Mouse (Mus musculus): ENCODE measurements around the gene Limch1. TPM values are rescaled to one million over a fixed set of nuclear protein-coding genes. Genes with fewer than 3 reads are reported as not detected.

The Limch1 gene
- polyA plus RNA-seq, 1 experiment from 2014 or later: 58.6 TPM

- WGBS: 41% methylated on average over 19 of the region's 19 CpGs
- DNase-seq (ENCODE audit: low spot score) (no peak), ATAC-seq (ENCODE audit: low FRiP score) (no peak)
- H3K27ac ChIP-seq: peak overlapping the region; percentile 72; the same call in 1 of the 2 replicates
- H3K9me3 ChIP-seq (ENCODE audit: control insufficient read depth, low read length): no peaks in the 10 kb centered on the region
- H3K27me3 ChIP-seq (ENCODE audit: control insufficient read depth, insufficient read depth, low read length): no peaks in the 10 kb centered on the region
- H3K4me2 ChIP-seq (replicated peaks): peak overlapping the region; percentile 54
- H3K4me1 ChIP-seq (replicated peaks; ENCODE audit: control insufficient read depth, insufficient read depth, low read length): peaks cover 33% of the 10 kb centered on the region
- H3K9ac ChIP-seq: peak overlapping the region; percentile 50; the same call in 1 of the 2 replicates
- no peaks in the 10 kb centered on the region for H3K36me3 ChIP-seq (replicated peaks; ENCODE audit: control insufficient read depth, insufficient read depth)
- H3K4me3 ChIP-seq (replicated peaks; ENCODE audit: low read length): peak overlapping the region; percentile 14; the same call in 1 of the 2 replicates
Measured at GRCm38 (mm10) chr5:66968925-66969711, 223.5 kb downstream of the Limch1 start.

- WGBS: 84% methylated on average over 8 of the region's 8 CpGs
- DNase-seq (ENCODE audit: low spot score) (no peak), ATAC-seq (ENCODE audit: low FRiP score) (no peak)
- Histone ChIP-seq H3K4me2 (replicated peaks) (no peak overlapping the region), H3K27me3 (ENCODE audit: control insufficient read depth, insufficient read depth, low read length) (no peaks in the 10 kb centered on the region), H3K4me1 (replicated peaks; ENCODE audit: control insufficient read depth, insufficient read depth, low read length) (peaks cover 5% of the 10 kb centered on the region; the same call in 1 of the 2 replicates), H3K36me3 (replicated peaks; ENCODE audit: control insufficient read depth, insufficient read depth) (peaks cover 3% of the 10 kb centered on the region; the same call in 1 of the 2 replicates), H3K4me3 (replicated peaks; ENCODE audit: low read length) (no peak overlapping the region), H3K9ac (no peak overlapping the region), H3K27ac (no peak overlapping the region), H3K9me3 (ENCODE audit: control insufficient read depth, low read length) (no peaks in the 10 kb centered on the region)
Measured at GRCm38 (mm10) chr5:66975621-66976020, 230.0 kb downstream of the Limch1 start.

- peaks cover 3% of the 10 kb centered on the region; the same call in 1 of the 2 replicates for H3K36me3 ChIP-seq (replicated peaks; ENCODE audit: control insufficient read depth, insufficient read depth)
- H3K4me1 ChIP-seq (replicated peaks; ENCODE audit: control insufficient read depth, insufficient read depth, low read length): peaks cover 5% of the 10 kb centered on the region; the same call in 1 of the 2 replicates
- 46% methylated on average over 19 of the region's 19 CpGs for WGBS
- no peak for DNase-seq (ENCODE audit: low spot score)
- H3K27me3 ChIP-seq (ENCODE audit: control insufficient read depth, insufficient read depth, low read length): no peaks in the 10 kb centered on the region
- ATAC-seq (ENCODE audit: low FRiP score): peak; percentile 70
- H3K9ac ChIP-seq: no peak overlapping the region
- no peaks in the 10 kb centered on the region for H3K9me3 ChIP-seq (ENCODE audit: control insufficient read depth, low read length)
- no peak overlapping the region; the same call in 1 of the 2 replicates for H3K4me2 ChIP-seq (replicated peaks)
- H3K27ac ChIP-seq: peak overlapping the region; percentile 32; the same call in 1 of the 2 replicates
- H3K4me3 ChIP-seq (replicated peaks; ENCODE audit: low read length): no peak overlapping the region
Measured at GRCm38 (mm10) chr5:66979332-66980218, 233.9 kb downstream of the Limch1 start.

- H3K9ac ChIP-seq: no peak overlapping the region
- no peak for DNase-seq (ENCODE audit: low spot score)
- no peak for ATAC-seq (ENCODE audit: low FRiP score)
- no peak overlapping the region for H3K27ac ChIP-seq
- no peak overlapping the region for H3K4me3 ChIP-seq (replicated peaks; ENCODE audit: low read length)
- H3K4me2 ChIP-seq (replicated peaks): no peak overlapping the region
- WGBS: 72% methylated on average over 4 of the region's 4 CpGs
- H3K9me3 ChIP-seq (ENCODE audit: control insufficient read depth, low read length): no peaks in the 10 kb centered on the region
- H3K36me3 ChIP-seq (replicated peaks; ENCODE audit: control insufficient read depth, insufficient read depth): peaks cover 3% of the 10 kb centered on the region; the same call in 1 of the 2 replicates
- no peaks in the 10 kb centered on the region for H3K27me3 ChIP-seq (ENCODE audit: control insufficient read depth, insufficient read depth, low read length)
- peaks cover 5% of the 10 kb centered on the region; the same call in 1 of the 2 replicates for H3K4me1 ChIP-seq (replicated peaks; ENCODE audit: control insufficient read depth, insufficient read depth, low read length)
Measured at GRCm38 (mm10) chr5:66980862-66981261, 235.2 kb downstream of the Limch1 start.

- 90% methylated on average over 5 of the region's 5 CpGs for WGBS
- Histone ChIP-seq H3K4me1 (replicated peaks; ENCODE audit: control insufficient read depth, insufficient read depth, low read length) (peaks cover 5% of the 10 kb centered on the region; the same call in 1 of the 2 replicates), H3K9ac (no peak overlapping the region), H3K4me3 (replicated peaks; ENCODE audit: low read length) (no peak overlapping the region), H3K9me3 (ENCODE audit: control insufficient read depth, low read length) (no peaks in the 10 kb centered on the region), H3K27ac (no peak overlapping the region), H3K4me2 (replicated peaks) (no peak overlapping the region), H3K27me3 (ENCODE audit: control insufficient read depth, insufficient read depth, low read length) (no peaks in the 10 kb centered on the region), H3K36me3 (replicated peaks; ENCODE audit: control insufficient read depth, insufficient read depth) (no peaks in the 10 kb centered on the region)
- DNase-seq (ENCODE audit: low spot score) (no peak), ATAC-seq (ENCODE audit: low FRiP score) (no peak)
Measured at GRCm38 (mm10) chr5:66983104-66983503, 237.5 kb downstream of the Limch1 start.

- DNase-seq (ENCODE audit: low spot score): peak; percentile 63
- no peak for ATAC-seq (ENCODE audit: low FRiP score)
- no peak overlapping the region for H3K4me3 ChIP-seq (replicated peaks; ENCODE audit: low read length)
- H3K9me3 ChIP-seq (ENCODE audit: control insufficient read depth, low read length): no peaks in the 10 kb centered on the region
- H3K4me2 ChIP-seq (replicated peaks): no peak overlapping the region
- no peaks in the 10 kb centered on the region for H3K4me1 ChIP-seq (replicated peaks; ENCODE audit: control insufficient read depth, insufficient read depth, low read length)
- H3K27ac ChIP-seq: no peak overlapping the region
- H3K36me3 ChIP-seq (replicated peaks; ENCODE audit: control insufficient read depth, insufficient read depth): no peaks in the 10 kb centered on the region
- H3K27me3 ChIP-seq (ENCODE audit: control insufficient read depth, insufficient read depth, low read length): no peaks in the 10 kb centered on the region
- H3K9ac ChIP-seq: no peak overlapping the region
- 73% methylated on average over 4 of the region's 4 CpGs for WGBS
Measured at GRCm38 (mm10) chr5:66988926-66989325, 243.3 kb downstream of the Limch1 start.

GRCm38 (mm10) chr5:66989531-66989930 is 243.9 kb downstream of the Limch1 start:
- WGBS: 86% methylated on average over 7 of the region's 7 CpGs
- no peak for ATAC-seq (ENCODE audit: low FRiP score)
- DNase-seq (ENCODE audit: low spot score): no peak
- Histone ChIP-seq H3K27ac (no peak overlapping the region), H3K4me3 (replicated peaks; ENCODE audit: low read length) (no peak overlapping the region), H3K9me3 (ENCODE audit: control insufficient read depth, low read length) (no peaks in the 10 kb centered on the region), H3K4me1 (replicated peaks; ENCODE audit: control insufficient read depth, insufficient read depth, low read length) (no peaks in the 10 kb centered on the region), H3K27me3 (ENCODE audit: control insufficient read depth, insufficient read depth, low read length) (no peaks in the 10 kb centered on the region), H3K9ac (no peak overlapping the region), H3K4me2 (replicated peaks) (no peak overlapping the region), H3K36me3 (replicated peaks; ENCODE audit: control insufficient read depth, insufficient read depth) (no peaks in the 10 kb centered on the region)

GRCm38 (mm10) chr5:66992401-66992800 is 246.8 kb downstream of the Limch1 start:
- Histone ChIP-seq H3K27ac (no peak overlapping the region), H3K36me3 (replicated peaks; ENCODE audit: control insufficient read depth, insufficient read depth) (no peaks in the 10 kb centered on the region), H3K9me3 (ENCODE audit: control insufficient read depth, low read length) (no peaks in the 10 kb centered on the region), H3K4me3 (replicated peaks; ENCODE audit: low read length) (no peak overlapping the region), H3K9ac (no peak overlapping the region), H3K4me1 (replicated peaks; ENCODE audit: control insufficient read depth, insufficient read depth, low read length) (0 out of 2 replicates have a peak, but pooled peaks cover 5% of the 10 kb centered on the region), H3K4me2 (replicated peaks) (no peak overlapping the region), H3K27me3 (ENCODE audit: control insufficient read depth, insufficient read depth, low read length) (no peaks in the 10 kb centered on the region)
- WGBS: 83% methylated on average over 7 of the region's 7 CpGs
- no peak for DNase-seq (ENCODE audit: low spot score)
- ATAC-seq (ENCODE audit: low FRiP score): no peak

- 43% methylated on average over 11 of the region's 11 CpGs for WGBS
Measured at GRCm38 (mm10) chr5:66993076-66993475, 247.4 kb downstream of the Limch1 start.

More at GRCm38 (mm10) chr5:66993076-66993475, 247.4 kb downstream of the Limch1 start:
- Histone ChIP-seq H3K27me3 (ENCODE audit: control insufficient read depth, insufficient read depth, low read length) (no peaks in the 10 kb centered on the region), H3K4me2 (replicated peaks) (no peak overlapping the region), H3K36me3 (replicated peaks; ENCODE audit: control insufficient read depth, insufficient read depth) (no peaks in the 10 kb centered on the region), H3K4me1 (replicated peaks; ENCODE audit: control insufficient read depth, insufficient read depth, low read length) (0 out of 2 replicates have a peak, but pooled peaks cover 5% of the 10 kb centered on the region), H3K27ac (no peak overlapping the region), H3K9ac (no peak overlapping the region), H3K9me3 (ENCODE audit: control insufficient read depth, low read length) (no peaks in the 10 kb centered on the region), H3K4me3 (replicated peaks; ENCODE audit: low read length) (no peak overlapping the region)
- ATAC-seq (ENCODE audit: low FRiP score) (no peak), DNase-seq (ENCODE audit: low spot score) (no peak)
